Mouse (Mus musculus) A20 (cell line): Measurements from ENCODE around the gene Gse1.

Experiments used
- DNase-seq: peaks from one replicate; pipeline ENCODE4 v3.0.0-alpha.2; 2011; ENCODE audit warnings: low read depth, low spot score

Gene Gse1

DNA sequence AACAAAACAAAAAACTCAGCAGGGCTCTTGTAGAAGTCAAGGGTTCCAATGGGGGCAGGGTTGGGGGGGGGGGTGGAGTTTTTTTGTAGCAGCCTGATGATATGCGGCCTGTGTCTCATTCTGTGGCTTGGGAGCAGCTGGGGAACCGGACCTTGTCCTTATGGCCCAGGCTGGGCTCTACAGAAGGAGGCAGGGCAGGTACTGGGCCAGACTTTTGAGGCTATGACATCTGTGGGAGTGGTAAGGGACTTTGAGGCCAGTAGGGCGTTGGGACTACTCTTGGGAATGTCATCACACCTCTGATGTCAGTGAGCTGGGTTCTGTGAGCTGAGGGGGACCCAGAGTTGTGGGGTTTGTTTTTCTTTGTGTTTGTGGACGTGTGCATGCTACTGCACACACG lies 267.2 kb downstream of the Gse1 start:
- DNase-seq, result no peak

DNA sequence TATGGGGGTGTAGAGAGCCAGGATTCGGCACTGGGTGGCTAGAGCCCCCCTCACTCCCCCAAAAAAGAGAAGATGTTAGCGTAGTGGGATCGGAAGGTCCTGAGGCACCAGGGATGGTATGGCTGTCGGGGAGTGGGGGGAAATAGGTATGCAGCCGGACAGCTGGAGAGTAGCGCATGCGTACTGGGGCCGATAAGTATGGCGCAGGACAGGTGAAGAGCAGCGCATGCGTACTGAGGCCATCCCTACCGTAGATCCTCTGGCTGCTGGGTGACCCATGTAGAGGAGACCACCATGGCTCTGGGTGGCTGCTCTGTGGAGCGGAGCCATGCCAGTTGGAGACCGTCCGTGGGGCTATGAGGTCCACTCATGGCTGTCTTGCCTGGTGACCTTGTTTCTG lies 268.2 kb downstream of the Gse1 start:
- DNase-seq, result no peak

DNA sequence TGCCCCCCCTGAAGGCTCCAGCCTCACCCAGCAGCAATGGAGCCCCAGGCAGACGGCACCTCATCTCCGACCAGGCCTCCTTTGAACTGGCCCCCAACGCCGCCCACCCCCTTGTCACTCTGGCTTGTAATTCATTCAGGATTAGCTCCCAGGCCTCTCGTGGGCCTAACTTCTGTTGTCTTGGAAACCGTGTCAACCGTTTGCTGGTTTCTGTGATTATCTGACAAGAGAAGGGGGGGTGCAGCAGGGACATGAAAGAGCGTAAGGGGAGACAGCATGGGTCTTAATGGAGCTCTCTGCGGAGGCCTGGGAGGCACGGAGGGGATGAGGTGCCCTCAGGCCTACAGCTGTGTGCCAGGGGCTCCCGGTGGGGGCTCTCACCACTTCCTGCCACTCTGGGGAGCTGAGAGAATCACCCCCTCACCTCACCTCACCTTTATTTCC lies 269.3 kb downstream of the Gse1 start:
- no peak for DNase-seq

DNA sequence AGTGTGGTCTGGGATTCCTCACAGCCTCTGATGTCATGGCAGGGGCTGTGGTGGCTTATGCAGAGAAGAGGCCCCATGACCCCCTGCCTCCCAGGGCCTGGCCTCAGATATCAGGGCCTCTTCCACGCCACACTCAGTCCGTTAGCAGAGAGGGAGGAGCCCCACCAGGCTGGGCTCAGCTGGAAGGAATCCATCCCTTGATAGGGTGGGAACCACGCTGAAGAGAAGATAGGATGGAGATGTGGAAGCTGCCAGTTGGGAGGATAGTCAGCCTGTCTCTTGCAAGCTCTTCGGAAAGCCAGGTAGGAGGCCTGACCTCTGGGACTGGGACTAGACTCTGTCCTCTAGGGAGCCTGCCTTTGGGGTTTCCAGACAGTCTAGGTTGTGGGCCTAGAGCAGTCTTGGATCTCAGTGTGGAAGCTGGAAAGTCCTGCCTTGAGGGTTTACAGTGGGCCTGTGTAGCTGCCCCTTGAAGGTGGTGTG lies 270.1 kb downstream of the Gse1 start:
- DNase-seq, result no peak

DNA sequence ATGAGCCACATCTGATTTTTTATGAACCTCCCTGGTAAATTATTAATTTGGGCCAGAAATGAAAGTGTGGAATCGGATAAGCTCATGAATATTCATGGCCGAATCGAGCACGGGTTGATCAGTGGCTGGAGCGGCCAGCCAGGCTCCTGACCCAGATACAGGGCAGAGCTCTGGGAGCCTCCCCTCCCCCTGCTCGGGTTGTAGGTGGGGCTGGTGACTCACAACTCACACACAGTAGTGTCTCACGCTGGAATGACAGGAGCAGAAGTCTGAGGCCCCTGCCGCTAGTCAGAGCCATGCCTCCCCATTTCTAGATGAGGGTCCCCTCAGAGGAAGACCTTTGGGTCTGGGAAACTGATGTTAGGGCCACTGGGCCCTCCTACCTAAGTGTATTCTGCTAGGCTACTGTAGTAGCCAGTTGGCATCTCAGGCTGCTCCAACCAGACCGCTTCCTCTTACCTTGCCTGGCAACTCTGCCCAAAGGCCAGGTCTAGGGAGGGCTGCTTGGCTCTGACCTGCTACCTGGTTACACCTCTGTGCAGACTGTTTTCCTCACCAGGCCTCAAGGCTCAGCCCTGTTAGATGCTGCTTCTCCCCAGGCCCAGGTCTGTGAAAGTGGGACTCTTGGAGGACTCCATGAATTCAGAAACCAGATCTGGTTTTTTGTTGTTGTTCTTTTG lies 270.8 kb downstream of the Gse1 start:
- no peak for DNase-seq

- DNase-seq, result no peak
Measured at GRCm38 (mm10) chr8:120500701-120501261, 272.5 kb downstream of the Gse1 start.

DNA sequence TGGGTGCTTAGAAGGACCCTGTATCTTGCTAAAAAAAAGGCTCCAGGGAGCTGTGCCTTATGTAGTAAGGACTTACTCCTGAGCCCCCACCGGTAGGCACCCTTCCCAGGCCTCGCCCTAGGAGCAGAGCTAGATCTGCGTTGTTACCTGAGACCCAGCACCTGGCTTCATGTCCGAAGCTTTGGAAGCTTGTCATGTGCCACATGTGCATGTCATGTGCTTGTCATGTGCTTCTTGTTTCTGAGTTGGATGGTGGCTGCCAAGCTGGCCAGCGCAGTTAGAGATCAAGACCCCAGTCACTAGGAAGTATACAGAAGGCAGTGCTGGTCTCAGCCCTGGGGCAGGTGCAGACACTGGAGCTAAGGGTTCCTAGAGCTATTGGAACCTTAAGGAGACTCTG lies 273.2 kb downstream of the Gse1 start:
- DNase-seq, result no peak

- peak; percentile 27 for DNase-seq
Measured at GRCm38 (mm10) chr8:120502428-120502827, 274.2 kb downstream of the Gse1 start.

DNA sequence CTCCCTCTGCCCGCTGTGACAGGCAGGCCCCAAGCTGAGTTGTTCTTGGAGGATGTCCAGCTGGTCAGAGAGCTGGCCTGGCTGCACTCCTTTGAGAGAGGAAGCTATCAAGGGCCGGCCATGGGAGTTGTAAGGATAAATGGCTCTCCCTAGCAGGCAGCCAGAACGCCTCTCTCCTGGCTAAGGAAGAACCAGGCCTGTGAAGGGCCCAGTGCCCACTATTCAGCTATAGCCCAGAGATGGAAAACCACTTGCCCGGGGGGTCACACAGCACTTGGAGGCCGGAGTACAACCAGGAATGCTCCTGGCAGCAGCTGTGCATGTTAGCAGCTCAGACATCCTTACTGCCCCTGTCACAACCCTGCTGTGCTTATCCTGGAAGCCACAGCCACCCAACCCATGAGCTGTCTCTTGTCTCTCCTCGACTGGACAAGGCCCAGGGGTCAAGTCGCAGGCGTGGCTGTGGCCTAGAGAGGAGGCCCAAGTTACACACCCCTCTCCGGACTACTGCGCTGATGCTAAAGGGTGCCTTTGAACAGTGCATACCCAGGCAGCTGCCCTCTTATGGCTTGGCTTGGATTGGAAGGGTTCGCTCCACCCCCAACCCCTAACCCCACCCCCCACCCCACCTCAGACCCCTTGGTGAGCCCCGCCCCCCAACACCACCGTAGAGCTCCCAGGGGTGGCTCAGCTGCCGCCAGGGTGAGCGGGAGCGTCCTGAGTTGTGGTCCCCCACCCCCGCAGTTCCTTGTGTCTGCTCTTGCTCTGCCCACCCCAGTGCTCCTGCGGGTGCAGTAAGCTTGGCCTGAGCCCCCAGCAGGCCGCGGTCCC lies 276.2 kb downstream of the Gse1 start:
- no peak for DNase-seq

DNA sequence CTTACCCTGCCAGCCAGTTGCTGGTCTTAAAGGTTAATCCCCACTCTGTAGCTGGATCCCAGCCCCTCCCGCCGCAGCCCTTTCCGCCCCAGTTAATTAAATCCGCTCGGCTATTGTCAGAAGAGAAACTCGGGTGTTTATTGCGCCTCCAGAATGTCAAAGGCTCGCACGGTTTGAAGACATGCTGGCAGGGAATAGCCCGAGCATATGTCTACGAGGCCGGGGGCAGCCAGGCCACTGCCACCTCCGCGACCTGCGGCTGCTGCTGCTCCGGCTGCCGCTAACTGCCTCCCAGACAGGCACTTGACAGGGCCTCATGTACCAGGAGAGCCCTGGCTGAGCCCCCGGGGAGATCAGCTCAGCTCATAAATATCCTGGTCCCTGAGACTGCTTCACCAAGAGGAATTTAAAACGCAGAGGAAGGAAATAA lies 276.8 kb downstream of the Gse1 start:
- DNase-seq, result no peak

DNA sequence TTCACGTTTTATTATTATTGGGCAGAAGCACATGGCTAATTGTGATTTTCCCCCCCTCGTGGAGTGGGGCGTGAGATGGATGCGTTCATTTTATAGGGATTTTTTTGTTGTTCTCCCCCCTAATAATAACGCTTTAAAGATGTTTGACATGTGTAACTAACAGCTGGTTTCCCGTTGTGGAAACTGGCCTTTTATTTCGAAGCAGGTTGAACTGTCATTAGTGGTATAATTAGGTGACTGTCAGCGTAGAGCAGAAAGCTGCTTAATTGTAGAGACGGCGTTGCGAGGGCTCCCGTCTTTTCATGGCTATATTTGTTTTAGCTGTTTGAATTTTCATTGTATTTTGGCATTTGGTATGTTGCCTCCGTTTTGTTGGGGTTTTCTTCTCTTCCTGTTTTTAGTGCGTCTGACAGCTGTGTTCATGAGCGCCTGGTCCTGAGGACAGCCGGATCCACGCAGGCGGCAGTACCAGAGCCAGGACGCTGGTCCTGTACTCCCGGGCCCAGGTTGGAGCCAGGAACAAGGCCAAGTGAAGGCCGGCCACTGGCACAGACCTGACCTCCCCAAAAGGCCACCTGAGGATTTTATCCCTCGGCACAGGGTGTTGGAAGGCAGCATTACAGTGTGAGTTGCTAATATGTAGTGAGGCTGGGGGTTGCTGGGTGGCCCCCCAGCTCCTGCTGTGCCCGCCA lies 277.5 kb downstream of the Gse1 start:
- no peak for DNase-seq

GRCm38 (mm10) chr8:120506562-120506961 lies 278.3 kb downstream of the Gse1 start:
- DNase-seq, result no peak

DNA sequence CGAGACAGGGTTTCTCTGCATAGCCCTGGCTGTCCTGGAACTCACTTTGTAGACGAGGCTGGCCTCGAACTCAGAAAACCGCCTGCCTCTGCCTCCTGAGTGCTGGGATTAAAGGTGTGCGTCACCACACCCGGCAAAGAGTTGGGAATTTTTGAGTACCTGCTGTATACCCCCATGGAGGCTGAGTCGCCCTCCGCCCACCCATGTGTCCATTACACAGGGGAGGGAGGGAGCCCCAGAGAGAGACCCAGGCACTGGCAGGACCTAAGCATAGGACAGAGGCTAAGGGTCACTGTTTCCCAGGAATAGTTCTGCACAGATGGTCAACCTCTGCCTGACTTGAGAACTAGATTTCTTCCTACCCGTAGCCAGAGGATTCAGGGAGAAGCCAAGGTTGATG lies 279.0 kb downstream of the Gse1 start:
- DNase-seq, result no peak

DNA sequence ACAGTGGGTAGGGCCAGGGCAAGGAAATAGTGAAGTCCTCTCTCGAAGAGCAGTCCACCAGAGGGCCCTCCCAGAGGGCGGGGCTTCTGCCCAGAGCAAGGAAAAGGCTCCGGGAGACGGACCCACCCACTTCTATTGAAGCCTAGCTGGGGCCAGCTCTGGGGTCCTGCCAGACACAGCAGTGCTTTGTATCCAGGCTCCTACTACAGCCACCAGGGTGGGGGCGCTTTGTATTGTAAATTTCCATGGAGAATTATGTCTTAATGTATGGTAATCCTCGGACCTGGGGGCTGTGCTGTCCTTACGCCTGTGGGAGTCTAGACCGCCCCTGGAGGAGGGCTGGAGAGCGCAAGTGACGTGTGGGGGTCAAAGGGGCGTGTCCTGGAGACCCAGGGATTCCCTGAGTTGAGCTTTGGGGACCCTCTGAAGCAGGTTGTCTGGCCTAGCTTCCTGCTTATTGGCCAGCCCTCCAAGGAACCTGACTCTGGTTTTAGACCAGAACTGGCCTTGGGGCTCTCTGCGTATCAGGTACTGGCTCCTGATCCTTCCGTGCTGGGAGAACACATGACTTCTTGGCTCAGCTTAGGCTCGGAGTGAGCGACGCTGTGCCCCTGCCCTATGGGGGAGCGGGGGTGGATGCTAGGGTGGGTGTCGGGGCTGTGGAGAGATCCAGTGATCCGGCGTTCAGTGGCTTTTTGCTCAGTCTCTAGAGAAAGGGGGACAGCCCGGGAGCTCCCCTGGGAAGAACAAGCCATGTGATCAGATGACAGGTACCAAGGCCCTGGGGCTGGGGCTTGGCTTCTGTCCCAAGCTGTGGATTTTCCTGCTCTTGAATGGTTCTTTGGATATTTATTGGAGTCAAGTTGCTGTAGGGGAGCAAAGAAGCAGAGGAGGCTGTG lies 281.1 kb downstream of the Gse1 start:
- no peak for DNase-seq

DNA sequence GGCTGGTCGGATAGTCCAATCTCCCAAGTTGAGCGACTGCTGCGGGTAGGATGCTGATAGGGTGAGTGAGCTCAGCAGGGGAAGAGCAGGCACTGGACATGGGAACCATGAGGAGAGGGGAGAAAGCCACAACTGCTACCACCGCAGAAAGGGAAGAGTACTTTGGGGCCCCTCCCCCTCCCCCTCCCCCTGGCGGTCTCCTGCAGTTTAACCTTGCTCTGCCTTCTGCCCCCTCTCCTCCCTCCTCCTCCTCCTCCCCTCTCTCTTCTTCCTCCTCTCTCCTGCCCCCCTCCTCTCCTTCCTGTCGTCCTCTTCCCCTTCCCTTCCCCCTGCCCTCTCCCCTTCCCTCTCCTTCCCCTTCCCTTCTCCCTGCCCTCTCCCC lies 281.8 kb downstream of the Gse1 start:
- no peak for DNase-seq

- DNase-seq, result no peak
Measured at GRCm38 (mm10) chr8:120510863-120511457, 282.7 kb downstream of the Gse1 start.

DNA sequence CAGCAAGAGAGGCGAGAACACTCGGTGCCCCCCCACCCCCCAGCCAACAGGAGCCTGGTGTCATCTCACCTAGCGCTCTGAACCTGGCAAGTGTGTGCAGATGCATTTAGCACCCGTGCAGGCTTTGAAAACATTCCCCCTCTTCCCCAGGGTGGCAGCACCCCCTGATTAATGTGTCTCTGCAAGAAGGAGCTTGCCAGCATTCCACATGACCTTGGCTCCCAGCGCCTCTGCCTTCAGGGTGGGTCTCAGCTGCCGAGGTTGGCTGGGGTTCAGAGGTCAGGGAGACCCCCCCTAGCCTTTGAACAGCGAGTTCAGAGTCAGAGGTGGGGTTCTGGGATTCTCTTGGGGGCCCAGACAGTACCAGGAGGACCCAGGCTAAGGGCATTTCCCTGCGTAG lies 283.5 kb downstream of the Gse1 start:
- DNase-seq, result no peak

- no peak for DNase-seq
Measured at GRCm38 (mm10) chr8:120512326-120512725, 284.1 kb downstream of the Gse1 start.

GRCm38 (mm10) chr8:120513145-120513544 lies 284.9 kb downstream of the Gse1 start:
- no peak for DNase-seq

GRCm38 (mm10) chr8:120513638-120514461 lies 285.6 kb downstream of the Gse1 start:
- DNase-seq, result no peak
